ENCODE assay signal across 8 mouse cellular contexts in genomic region chr5:105715531-105716124, GRCm38 (mm10). TPM values are rescaled to one million over a fixed set of nuclear protein-coding genes. Genes with fewer than 3 reads are reported as not detected.
A peak's percentile ranks its signal among the peaks of the same experiment; 100 is the strongest.
DNase-seq lines count a peak whose midpoint lies in the region; ATAC-seq lines count a peak whose summit lies in the region.

No protein-coding gene starts in this region.

- peaks cover 70% of the 10 kb centered on the region for H3K4me1 ChIP-seq in neural tube, embryonic 13.5 days (replicated peaks)

- no peak overlapping the region for H3K9ac ChIP-seq in neural tube, embryonic 13.5 days

- H3K9me3 ChIP-seq in neural tube, embryonic 13.5 days = no peaks in the 10 kb centered on the region

- peak; percentile 61 to 70 for DNase-seq in adrenal gland, adult (ENCODE audit: inconsistent age in 2 of 2, low spot score in 1 of 2)
- DNase-seq in adrenal gland, postnatal 4 days (ENCODE audit: low spot score in 2 of 2) = no peak
- peak; percentile 62 for DNase-seq in ovary, adult 18-20 months (ENCODE audit: low spot score)
- no peak for DNase-seq in ovary, postnatal 10 days (ENCODE audit: low spot score)
- peak; percentile 53 for DNase-seq in kidney, postnatal 10 days
- DNase-seq in spleen, adult 18-20 months = no peak
- no peak for DNase-seq in retina, embryonic 14.5 days (ENCODE audit: low spot score)

- peak; percentile 47; the same call in 1 of the 2 replicates for ATAC-seq in neural tube, embryonic 13.5 days (ENCODE audit: low read depth)

- no peak overlapping the region for H3K4me3 ChIP-seq in neural tube, embryonic 13.5 days

- 44% methylated on average over 10 of the region's 10 CpGs for WGBS in neural tube, embryonic 13.5 days

- H3K4me2 ChIP-seq in neural tube, embryonic 13.5 days = 0 out of 2 replicates have a peak overlapping the region, but pooled peaks have one; percentile 11

- H3K36me3 ChIP-seq in neural tube, embryonic 13.5 days = peaks cover 5% of the 10 kb centered on the region

- no peaks in the 10 kb centered on the region for H3K27me3 ChIP-seq in neural tube, embryonic 13.5 days

- H3K27ac ChIP-seq in neural tube, embryonic 13.5 days (replicated peaks) = peak overlapping the region; percentile 78

RNA-seq across cellular contexts. Expression of gene Lrrc8d, which starts 15.9 kb away (rescaled TPM):
- 10 to 100 TPM; 83.9 to 89.6 TPM for total RNA-seq in adrenal gland, postnatal 4 days (2021)
- 37.6 and 39.4 TPM in 2 replicates for polyA plus RNA-seq in neural tube, embryonic 13.5 days (2015; fragmentation: Nextera tagmentation; extraction: Ambion mirVana)

Comparison
In these comparisons a context has a peak if more than half of its experiments do, and no peak if none do; other contexts are left out.
1. DNase-seq: peak in adrenal gland, adult (2 of 2), ovary, adult 18-20 months (single experiment) and kidney, postnatal 10 days (single experiment); none in adrenal gland, postnatal 4 days (0 of 2), ovary, postnatal 10 days (single experiment), spleen, adult 18-20 months (0 of 2) and retina, embryonic 14.5 days (single experiment).